Mouse (Mus musculus): ENCODE measurements at regions not wholly inside any gene's neighbourhood (a gene's known extent, or its start where the extent isn't known, plus 50 kb on each side); places are given as distances from the start of the nearest gene placed in this dataset.
A peak's percentile ranks its signal among the peaks of the same experiment; 100 is the strongest.

DNA sequence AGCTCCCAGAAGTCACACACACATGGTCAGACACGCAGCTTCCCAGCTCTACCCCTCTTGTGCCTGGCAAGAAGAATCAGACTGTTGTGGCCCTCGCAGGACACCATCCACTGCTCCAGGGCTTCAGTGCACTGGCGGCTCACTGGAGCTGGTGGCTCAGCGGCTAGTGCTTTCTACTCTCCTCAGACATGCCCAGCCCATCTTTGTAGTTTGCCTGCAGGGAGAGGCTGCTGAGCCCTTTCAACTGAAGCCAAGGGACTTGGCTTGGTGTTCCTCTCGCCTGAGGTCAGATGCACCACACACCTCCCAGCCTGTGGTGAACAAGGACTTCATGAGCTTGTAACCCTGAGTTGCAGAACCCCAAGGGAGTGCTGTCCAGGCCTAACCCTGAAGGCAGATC lies 249.8 kb downstream of the Tle3 start:
- no peak for DNase-seq

DNA sequence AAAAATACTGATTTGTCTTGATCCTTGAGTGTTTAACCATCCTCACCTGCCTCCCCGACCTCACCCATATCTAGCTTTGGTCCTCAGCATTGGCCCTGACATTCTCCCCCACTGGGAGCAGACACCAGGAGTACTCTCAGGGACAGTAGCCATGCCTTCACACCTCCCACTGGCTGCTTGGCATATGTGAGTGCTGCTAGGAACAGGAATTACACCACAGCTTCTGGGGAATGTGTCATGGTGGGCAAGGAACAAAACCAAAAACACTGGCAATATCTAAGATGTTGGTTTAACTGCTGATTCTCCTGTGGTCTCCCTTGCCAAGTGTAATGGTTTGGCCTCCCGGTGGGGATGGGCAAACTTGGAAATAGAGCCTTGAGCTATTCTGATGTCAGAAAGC lies 248.6 kb downstream of the Tle3 start:
- no peak for DNase-seq

DNA sequence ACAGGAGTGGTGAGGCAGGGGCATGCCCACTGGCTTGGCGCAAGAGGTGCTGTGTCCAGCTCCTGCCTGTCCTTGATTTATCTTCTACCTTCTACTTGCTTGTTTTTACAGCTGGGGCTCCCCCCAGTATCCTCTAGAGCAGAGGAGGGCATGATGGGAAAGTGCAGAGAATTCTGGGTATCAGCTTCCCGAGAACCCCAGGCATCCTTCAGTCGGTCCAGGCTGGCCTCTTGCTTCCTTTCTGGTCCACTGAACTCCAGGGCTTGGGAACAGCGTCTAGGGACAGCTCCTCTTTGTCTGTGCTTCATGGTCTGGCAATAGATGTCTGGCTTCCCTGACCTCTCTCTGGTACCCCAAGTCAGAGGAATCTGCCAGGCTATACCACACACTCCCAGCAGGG lies 247.9 kb downstream of the Tle3 start:
- no peak for DNase-seq

DNA sequence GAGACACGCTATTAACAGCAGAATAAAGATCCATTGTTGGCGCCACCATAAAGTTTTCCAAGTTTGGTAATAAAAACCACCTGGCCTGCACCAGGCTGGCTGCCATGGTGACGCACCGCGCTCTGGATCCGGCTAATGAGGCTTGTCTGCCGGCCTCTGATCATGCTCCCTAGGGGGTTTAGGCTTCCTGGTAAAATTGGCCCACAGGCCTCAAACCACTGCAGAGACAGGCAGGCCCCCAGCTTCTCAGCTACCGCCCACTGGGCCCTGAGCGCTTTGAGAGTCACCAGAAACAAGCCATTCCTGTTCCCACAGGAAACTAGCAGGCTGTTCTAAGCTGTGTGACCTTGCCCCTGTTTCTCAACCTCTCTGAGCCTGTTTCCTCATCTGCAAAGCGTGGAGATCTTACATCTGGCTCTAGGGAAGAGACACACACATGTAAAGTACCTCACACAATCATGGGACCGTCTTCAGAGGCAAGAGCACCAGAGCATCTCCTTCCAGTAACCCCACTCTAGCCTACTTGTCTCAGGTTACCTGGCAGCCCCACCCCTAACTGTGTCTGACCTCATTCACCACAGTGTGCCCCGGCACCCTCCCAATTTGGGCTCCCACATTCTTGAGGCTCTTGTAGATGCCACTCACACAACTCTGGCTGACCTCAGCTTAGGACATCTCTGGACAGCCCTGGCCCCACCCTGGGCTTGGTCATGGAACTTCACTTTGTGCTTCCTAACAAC lies 246.5 kb downstream of the Tle3 start:
- no peak for DNase-seq

DNA sequence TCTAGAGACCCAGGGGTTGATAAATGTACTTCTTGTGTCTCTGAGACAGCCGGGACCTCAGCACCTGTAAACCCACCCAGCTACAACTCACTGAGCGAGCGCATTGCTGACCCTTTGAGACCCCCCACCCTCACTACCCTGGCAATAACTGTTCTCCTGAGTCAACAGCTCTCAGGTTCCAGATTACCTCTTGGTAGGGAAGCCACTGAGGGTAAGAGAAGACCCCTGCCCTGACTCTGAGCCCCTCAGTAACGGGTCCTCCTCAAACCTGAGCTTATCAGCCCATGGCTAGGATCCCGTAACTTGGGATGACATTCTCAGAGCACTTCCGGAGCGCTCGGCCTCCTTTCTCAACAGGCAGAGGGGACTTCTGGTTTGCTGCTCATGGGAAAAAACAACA lies 245.8 kb downstream of the Tle3 start:
- no peak for DNase-seq

DNA sequence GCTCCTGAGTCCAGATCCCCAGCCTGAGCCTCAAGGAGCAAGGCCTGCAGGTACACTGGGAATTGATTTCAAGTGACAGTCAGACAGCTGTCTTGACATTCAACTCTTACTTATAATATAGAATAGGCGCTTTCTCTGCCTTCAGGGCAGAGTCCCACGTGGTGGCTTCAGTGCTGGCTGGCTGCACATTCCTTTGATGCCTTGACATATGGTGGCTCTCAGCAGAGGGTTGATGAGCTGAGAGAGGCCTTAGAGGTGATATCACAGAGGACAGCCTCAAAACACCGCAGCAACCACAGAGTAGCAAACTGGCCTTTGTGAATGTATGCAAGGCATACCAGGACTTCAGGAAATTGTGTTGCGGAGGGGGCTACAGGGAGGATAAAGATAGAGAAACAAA lies 243.4 kb downstream of the Tle3 start:
- no peak for DNase-seq

DNA sequence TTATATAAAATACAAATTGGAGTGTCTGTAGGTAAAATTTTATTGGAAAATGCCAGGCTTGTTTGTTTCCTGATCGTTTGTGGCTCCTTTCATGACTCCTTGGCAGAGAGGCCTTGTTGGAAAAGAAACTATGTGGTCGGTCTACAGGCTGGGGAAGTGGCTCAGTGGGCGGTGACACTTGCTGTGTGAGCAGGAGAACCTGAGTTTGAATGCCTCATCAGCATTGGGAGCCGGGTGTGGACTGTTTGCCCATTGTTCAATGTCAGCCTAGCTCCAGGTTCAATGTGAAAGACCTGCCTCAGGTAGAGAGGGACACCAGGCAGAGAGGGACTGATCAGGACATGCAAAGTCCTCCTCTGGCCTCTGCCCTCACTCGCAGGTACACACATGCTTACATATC lies 235.4 kb downstream of the Tle3 start:
- no peak for DNase-seq

DNA sequence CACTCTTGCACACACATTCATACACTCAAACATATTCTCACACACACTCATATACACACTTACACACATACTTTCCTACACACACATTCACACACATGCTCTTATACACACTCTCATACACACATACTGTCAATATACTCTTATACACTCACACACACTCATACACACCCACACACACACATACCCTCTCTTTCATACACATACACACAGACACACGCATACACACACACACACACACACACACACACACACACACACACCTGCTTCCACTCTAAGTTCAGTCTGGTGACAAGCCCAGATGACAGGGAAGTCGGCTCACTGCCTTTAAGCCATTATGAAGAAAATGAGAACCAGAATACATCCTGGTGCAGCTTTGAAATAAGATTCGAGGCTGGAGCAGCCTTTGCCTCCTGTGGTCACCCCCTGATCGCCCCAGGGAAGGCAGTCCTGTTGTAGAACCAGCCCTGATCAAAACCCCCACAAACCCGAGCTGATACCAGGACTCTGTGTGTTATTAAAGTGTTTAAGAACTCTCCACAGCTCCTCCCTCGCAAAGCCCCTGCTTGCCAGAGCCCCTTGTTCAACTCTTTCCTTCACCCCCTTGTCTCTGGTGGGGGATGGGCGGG lies 230.3 kb downstream of the Tle3 start:
- no peak for DNase-seq

DNA sequence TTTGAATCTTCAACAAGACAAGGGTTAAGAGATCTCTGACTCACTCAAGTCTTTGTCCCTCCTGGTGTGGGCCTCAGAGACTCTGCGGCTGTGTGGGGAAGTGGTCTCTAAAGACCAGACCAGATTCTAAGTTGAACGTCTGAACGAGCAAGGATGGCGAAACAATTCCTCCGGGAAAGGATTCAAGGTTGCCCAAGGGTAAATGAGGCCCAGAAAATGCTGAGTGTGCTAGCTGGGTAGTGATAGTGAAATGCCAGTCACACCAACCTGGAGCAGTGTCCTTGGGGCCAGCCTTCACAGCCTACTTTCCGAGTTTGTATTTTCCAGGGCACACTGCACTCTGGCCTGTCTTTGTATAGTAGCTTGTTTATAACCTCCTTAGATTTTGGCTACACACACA lies 229.7 kb downstream of the Tle3 start:
- no peak for DNase-seq

DNA sequence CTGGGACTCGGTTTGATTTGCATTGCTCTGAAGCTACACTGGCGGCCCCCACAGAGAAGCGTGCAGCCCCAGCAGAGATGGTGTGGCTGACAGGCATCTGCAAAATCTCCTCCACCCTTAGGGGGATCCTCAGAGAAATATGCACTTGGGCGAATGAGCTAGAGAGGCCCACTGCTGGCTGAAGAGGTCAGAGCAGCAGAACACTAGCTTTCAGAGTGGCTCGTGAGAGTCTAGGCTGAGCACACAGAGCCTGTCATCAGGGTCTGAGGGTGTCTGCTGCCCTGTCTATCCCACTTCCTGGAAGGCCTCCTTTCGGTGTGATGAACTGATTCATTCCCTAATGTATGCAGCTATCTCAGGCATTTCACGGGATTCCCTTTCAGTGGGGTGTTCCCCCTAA lies 225.1 kb downstream of the Tle3 start:
- no peak for DNase-seq

DNA sequence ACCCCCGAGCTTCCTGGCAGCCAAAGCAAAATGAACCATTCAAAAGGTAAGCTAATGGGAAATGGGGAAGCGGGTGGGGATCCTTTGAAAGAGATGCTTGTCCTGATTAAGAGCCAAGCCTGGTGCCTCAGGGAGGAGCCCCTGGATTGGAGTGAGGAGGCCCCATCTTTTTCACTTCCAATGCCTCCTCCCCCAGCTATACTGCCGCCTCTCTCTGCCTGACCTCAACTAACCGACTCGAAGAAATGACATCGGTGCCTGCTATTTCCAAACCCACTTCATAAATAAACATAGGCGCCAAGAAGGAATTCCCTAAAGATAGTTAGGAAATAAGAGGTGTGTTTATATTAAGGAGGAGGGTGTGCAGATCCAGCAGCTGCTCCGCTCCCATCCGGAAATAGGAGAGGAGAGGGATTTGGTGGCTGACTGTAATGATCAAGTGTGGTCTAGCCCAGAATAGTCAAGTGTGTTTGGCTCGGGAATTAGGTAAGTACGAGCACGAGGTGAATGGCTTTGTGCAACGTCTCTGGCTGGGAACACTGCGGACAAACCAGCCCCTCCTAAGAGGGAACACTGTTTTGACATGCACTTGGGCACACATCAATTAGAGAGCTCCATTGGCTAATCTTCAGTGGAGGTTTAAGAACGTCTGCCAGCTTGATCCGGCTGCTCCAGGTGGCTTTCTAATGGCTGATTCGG lies 224.4 kb downstream of the Tle3 start:
- peak; percentile 20 to 56 for DNase-seq

DNA sequence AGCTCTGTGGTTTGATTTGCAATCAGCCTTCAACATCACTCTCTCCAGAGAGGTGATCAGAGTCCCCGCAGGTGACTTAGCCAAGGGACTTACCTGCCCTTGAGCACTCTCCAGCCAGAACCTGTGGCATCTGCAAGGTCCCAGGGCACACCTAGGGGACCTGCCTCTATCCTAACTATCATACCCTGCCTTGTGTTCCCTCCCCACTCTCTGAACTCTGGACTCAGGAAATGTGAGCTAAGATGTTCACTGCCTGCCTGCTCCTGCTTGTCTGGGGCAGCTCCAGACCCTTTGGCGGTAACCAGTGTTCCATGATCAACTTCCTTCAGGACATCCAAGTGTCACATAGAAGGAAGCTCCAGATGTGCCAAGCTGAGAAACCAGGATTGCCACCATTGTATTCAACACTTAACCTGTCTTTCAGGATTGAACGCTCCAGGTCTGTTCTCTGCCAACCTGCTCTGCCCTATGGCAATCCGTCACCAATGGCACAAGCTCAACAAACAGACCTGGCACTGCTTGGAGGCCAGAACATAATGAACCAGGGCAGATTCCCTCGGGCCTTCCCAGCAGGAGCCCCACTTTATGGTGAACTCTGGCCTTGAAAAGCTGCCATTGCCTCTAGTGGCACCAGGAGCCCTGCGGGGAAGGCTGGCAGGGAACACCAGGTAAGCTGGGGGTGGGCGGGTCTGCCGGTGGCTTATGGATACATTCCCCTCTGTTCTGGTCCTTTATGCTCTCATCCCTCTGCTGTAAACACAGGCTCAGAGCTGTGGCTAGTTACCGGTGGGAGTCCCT lies 223.2 kb downstream of the Tle3 start:
- DNase-seq, result no peak

DNA sequence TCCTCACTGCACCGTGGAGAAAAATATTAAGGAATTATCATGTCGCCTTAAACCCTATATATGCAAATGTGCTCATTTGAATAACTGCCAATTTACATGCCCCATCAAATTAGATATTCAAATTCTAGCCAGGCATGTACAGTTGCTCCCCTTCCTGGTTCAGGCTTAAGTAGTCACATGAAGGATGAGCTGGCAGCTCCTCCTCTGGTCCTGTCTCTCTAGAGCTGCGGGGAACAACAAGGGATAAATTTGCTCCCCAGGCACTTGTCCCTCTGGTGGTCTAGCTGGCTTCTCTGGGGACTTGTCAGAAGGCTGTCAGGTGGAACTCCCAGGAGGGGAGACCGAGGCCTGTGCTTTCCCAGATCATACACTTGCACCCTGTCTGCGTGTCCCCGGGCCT lies 221.8 kb downstream of the Tle3 start:
- no peak for DNase-seq

DNA sequence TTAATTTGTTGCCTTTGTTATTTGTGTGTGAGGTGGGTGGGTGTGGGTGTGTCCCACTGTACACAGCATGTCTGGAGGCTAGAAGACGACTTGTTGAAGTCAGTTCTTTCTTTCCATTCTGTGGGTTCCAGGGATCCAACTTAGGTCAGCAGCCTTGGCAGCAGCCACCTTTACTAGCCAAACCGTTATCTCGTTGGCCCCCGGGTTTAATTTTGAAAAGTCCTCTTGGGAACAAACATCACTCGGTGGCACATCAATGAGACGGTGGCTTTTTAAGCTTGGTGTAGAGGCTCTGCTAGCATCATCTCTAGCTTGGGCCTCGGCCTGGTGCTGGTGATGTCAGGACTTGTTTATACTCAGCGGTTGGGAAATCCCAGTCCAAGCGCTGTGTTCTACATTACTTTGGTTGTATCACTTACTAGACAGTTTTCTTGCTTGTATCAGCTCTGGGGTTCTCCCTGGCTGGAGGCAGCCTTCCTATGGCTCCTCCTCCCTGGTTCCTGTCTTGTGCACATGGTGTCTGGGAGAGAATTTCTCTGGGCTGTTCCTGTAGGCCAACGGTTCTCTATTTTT lies 217.6 kb downstream of the Tle3 start:
- DNase-seq, result no peak

DNA sequence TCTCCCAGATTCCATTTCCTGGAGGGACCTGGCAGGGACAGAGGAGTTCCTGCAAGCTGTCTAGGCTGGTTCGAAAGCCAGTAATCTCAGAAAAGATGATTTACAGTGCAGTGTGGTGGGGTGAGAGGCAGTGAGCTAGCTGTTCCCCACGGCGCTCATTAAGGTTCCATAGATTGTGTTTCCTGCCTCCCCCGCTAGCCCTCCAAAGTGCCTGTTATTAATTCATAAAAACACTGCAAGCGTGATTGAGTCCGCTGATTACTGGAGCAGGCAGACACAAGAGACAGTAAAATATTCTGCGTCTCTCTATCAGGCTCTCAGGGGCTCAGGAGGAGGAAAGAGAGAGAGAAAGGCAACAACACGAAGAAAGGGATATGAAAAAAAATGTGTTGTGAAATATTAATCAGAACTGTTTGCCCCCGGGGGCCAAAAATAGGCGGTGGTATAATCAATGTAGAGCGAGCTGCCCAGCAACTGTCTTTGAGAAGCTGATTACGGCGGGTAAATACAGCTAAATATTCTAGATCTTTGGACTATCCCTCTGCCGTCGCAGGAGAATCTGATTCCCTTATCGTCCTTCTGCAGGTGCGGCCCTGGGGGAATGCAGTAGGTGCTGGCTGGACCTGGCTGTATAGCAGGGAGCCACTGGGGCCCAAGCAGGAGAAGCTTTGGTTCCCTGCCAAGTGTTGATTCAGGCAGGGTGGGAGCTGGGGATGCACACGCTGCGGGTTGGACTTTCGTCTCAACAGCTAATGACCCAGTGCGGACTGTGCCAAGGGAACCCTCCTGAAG lies 211.3 kb downstream of the Tle3 start:
- no peak for DNase-seq

DNA sequence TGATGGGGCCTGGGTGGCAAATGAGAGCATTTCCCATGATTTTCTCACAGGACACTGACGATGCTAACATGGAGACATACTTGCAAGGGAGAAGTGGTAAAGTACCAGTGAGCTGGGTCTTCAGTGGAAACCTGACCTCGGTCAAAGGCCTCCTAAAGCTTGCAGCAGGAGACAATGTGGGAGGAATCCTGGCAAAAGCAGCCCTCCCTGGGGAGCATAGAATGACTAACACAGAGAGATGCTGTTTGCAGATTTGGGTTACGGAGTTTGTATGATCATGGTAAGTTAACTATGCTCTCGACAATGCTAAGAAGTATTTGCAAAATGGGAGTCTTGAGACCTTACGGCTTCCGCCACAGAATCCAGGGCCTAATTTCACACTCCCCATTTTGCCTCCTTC lies 208.9 kb downstream of the Tle3 start:
- DNase-seq, result no peak

DNA sequence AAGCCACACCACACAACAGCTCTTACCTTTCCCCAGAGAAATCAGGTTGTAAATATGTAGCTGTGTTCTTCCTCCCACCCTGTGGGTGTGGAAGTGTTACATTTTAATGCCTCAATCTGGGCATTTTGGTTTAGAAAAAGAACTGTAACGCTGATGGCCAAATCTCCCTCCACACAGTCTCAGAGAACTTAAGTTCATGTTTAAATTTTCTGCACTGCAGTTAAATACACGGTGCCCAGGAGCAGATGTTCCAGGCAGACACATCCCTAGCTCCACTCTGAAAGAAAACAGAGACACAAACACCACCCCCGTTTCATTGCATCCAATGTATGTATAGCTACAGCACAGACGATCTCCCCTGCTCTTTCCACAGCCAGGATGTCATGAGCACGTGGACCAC lies 206.1 kb downstream of the Tle3 start:
- no peak for DNase-seq

DNA sequence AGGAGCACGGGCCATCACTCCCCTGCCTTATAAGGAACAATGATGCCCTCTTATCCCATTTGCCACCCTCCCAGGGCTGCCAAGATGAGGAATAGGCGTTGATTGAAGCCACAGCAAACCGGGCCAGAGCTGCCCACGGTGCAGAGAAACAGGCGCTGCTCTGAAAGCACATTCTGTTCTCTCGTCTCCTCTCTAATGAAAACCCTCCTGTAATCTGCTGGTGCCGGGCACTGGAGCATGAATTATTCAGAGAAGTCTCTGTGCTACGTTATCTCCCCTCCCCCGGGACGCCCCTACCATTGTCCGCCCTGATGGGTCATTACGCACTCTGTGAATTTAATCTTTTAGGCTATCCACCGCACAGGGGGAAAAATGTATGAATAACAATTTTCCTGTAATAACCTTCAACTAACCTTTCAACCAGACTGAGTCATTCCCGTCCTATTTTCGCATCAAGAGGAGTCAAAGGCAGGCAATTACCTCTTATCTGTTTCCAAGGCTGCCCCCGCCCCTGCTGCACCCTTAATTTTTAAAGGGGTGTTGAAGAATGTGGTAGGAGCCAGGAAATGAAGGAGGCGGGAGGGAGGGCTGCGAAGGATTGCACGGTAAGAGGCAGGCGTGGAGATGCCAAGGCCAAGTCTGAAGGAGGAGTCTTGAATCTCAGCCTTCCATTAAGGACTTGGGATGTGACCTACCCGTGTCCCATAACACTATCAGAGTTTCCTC lies 201.6 kb downstream of the Tle3 start:
- peak in 1 of 2 experiments; percentile 13 for DNase-seq

DNA sequence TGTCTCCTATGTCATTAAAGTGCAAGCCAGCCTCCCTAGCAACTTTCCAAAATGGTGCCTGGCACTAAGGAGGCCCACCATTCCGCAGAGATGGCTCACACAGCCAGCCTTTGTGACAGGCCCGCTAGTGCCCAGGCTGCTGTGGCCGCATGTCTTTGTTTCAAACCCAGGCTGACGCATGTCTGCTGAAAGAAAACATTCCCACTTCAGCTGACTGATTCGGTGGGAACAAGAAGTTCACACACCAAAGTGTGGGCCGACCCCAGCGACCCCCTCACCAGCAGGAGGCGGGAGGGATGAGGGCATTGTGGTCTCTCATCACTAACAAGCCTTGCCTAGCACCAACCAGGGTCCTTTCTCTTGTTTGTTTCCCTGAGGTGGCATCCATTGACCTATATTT lies 190.9 kb downstream of the Tle3 start:
- DNase-seq, result no peak

DNA sequence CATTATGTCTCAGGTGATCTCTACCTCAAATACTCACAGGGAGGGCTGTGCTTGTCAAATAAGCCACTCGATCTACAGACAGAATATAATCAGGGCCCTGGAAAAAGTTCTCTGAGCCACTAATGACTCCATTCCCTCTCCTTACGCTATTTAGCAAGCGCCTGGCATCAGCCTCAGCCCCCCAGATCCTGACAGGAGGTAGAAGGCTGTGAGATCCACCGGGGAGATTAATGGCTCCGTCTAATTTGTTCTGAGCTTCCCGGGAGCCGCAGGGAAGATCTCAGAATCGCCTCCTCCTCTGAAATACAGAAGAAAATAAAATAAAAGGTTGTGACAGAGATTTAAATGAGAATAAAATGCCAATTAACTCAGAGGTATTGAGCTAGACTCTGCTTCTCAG lies 189.4 kb downstream of the Tle3 start:
- no peak for DNase-seq

DNA sequence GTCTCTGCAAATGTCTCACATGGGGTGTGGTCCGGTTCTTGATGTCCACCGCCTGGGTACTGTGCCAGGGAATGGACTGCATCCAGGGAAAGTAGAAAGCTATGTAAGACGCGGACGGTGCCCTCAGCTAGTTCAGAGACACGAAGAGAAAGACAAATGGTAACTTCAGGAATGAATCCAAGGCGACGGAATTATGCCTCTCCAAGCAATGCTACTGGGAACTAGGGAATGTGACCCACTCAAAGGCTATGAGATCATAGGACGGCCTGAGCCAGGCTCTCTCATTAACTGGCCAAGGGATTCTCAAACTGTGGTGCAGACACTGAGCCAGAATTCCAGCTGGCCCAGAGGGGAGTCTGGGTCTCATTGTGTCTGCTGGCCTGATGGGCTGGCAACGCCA lies 186.5 kb downstream of the Tle3 start:
- peak; percentile 20 to 24 for DNase-seq

DNA sequence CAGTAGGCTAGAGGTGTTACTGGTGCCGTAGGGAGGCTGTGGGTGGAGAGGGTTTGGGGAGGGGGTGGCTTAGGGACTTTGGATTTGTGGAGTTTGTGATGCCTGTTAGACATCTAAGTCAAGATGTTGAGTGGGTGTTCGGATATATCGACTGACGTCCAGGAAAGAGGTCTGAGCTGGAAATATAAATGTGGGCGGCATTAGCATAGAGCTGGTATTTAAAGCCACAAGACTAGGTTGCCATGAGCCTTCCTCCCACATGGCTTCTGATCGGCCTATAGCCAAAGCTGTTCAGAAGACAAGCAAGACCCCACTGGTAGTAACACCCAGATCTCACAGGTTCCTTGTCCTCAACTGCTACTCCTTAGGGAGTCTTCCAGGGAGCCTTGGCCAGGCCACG lies 184.9 kb downstream of the Tle3 start:
- no peak for DNase-seq

Data from lung, adult 18-20 months (tissue).